Mouse (Mus musculus) cerebellum, adult 11-12 months (tissue): Measurements from ENCODE around the gene Chga.

Experiments used
- DNase-seq: peaks from one replicate; pipeline ENCODE4 v3.0.0; 2022

Chga gene

DNA sequence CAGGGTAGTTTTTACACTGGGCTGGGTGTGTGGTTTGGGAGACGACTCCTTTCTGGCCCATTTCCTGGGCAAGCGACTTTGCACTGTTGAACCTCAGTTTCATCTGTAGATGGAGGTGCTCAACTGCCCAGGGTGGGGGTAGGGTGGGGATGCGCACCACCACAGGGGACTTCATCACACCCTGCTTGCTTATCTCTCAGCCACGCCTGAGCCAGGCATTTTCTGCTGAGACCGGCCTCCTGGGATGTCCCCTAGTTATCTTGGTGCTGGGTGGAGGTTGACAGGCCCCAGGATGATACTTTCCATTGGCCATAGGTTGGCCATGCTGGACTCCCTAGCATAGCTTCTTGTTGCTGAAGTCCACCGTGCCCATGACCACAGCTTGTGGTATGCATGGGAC, 10.3 kb downstream of the Chga start:
- DNase-seq, result peak; percentile 7

DNA sequence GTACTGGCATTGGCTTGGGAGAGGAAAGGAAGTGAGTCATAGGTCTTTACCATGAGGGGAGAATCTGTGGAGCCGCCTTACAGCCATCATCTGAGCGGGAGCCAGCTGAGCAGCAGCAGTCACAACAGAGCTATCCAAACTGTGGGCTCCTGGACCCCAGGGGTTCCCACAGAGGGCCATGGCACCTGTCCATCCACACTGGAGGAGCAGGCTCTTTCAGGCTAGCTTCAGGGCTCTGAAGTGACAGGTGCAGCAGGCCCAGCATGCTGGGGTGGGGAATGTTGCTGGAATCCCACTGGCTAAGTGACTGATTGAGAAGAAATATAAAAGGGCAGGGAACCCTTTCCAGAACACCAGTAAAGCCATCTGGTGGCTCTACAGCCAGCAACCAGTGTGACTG, 12.2 kb downstream of the Chga start:
- DNase-seq, result peak; percentile 29

DNA sequence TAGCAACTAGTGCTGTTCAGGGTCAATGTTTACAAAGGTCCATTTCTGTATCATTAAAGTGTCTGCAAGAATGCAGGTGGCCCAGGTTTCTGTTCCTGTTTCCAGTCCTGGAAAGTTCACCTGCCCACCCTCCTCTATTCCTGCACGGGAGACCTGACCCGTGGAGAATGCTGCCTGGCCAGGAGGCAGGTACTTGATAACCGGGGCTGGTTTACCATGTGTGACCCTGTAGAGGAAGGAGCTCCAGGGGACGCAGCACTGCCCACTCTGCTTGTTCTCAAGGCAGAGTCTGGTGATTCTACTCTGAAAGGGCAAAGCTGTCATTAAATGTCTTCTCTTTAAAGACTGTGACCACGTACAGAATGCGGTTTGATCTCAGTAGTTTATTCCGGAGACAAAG, 13.4 kb downstream of the Chga start:
- peak; percentile 7 for DNase-seq

DNA sequence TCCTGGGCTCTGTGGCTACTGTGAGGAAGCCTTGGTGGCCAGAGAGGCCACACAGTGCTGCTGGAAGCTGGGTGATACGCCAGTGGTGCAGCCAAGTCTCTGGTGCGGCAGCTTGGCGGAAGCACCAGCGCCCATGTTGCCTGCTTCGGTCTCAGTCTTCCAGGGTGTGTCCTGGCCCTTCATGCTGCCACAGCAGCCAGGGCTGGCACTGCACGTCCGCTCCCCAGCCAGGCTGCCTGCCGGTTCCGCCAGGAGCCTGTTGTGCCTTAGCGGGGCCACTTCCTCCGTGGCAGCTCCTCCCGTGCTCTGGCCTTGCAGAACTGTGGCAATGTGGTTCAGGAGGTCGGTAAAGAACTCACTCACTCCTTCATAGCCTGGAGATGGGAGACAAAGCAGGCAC, 15.3 kb downstream of the Chga start:
- peak; percentile 70 for DNase-seq

DNA sequence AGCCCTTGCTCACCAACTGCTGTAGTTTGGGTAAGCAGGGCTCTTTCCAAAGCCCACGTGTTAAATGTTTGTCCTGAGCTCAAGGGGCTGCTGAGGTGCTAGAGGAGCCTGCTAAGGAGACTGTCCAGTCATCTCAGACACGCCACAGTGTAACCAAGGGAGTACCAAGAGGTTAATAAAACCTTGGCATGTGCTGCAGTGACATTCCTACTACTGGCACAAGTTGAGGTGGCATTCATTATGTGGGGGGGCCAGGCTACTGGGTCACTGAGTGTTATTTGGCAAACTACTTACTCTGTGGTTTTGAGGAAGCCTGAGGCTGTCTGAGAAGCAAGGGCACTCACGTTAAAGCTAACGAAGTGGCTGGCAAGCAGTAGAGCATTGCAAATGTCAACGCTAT, 16.0 kb downstream of the Chga start:
- no peak for DNase-seq

DNA sequence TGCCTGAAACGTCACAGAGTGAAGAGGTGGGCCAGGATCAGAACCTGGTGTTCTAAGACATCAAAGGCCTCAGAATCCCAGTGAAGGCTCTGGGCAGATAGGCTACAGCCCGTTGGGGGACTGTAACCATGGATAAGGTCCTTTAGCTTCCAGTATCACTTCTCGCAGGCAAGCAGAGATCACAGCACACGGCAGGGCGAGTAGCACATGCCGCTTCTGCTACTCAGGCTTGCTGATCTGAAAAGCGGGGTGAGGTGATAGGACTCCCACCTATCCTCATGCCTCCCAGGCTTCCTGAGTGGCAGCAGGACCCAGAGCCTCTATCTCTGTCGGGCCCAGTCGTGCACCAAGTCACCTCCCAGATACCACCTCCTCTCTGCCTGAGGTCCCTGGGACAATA, 16.9 kb downstream of the Chga start:
- DNase-seq, result no peak

DNA sequence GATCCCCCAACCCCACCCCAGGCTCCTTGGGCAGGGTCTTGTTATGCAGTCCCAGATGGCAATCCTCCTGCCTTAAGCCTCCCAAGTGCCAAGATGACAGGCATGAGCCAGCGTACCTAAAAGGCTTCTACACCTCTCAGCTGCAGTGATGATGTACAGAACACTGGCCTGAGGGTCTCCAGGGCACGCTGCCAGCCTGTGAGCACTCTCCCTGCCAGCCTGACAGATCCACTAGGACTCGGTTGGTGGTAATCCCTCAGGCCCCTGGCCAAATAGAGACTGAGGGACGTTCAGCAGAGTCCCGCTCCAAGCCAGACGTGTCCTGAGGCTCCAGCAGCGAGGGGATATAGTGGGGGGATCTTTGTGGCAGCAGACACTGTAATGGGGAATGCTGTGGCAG, 18.3 kb downstream of the Chga start:
- DNase-seq, result no peak

DNA sequence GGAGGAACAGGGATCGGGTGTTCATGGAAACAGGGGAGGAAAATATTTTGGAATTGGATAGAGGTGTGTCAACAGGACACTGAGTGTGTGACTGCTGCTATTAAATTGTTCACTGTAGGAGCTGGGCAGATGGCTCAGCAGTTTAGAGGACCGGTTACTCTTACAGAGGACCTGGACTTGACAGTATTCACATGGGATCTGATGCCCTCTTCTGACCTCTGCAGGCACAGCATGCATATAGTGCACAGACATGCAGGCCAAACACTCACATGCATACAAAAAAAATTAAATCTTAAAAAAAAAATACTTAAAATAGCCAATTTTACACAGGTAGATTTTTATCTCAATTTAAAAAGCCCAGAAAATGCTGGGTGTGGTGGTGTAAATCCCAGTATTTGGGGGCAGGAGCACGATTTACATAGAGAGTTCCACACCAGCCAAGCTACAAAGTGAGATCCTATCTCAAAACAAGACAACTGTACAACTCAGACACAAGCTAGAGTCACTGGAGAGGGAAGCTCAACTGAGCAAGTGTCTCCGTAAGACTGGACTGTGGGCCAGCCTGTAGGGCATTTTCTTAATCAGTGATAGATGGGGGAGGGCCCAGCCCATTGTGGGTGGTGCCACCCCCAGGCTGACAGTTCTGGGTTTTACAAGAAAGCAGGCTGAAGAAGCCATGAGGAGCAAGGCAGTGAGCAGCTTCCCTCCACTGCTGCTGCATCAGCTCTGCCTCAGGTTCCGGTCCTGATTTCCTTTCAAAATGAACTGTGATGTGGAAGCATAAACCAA, 21.0 kb downstream of the Chga start:
- no peak for DNase-seq

DNA sequence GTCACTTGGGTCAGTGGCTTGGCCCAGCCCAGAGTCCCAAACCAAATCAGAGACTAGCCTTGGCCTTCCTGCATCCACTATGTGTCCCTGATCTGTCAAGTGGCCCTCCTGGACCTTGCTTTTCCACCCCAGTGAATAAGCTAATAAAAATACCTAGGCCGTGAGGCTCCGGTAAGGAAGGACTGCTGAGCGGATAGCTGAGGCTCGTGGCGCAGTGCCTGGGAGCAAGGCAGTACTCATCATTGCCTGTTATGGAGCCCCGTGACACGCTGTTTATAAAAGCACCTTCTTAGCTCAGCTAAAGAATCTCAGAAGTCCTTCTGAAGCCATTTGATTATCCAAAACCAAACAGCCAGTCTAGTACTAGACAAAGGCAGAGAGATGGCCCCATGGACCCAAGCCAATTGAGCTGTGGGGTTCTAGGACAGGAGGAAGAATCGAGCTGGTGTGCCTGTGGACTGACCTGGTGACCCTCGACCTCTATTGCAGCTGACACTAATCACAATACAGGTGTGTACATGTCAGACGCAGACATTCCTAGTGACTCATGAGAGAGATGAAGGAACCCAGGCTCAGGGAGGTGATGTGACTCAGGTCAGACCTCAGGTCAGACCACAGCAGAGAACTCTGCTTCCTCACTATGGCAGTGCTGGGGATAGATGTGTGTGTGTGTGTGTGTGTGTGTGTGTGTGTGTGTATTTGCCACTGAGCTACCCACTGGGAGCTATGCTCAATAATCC, 22.1 kb downstream of the Chga start:
- no peak for DNase-seq

DNA sequence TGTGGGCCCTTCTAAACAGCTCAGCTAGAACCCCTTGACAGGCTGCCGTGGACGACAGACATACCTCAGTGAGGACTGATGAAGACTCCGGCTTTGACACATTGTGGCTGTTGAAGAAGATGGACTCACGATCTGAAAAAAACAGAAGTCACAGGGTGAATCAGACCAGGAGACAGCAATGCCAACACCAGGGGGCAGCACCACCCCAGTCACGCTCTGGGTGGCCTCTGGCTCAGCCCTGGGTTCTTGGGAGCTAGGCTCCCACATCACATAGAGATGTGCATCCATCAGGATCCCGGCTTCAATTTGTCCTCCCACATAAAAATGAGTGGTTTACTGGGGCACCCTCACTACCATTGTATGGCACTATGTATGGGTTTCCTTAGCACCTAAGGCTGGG, 24.3 kb downstream of the Chga start:
- peak; percentile 76 for DNase-seq

DNA sequence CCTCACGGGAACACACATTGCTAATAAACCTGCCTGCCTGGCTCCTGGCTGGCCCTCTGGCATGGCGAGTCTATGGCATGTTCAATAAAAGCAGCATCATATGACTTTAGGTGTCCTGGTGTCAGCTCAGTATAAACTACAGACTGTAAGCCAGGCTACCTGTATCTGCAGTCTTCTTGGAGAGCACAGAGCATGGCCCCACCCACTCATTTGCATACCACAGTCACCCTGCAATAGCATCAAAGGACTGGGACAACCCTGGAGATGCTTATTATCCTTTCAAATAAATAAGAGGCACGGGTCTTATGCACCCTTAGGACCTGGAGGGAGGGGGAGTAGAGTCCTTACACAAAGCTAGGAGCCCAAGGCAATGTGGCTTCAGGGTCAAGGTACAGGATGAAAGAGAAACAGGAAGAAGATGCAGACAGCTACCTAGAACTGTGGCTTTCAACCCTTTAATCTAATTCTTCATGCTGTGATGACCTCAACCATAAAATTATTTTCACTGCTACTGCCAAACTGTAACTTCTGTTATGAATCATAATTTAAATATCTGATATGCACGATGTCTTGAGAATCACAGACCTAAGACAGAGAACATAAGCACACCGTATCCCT, 26.9 kb downstream of the Chga start:
- no peak for DNase-seq

DNA sequence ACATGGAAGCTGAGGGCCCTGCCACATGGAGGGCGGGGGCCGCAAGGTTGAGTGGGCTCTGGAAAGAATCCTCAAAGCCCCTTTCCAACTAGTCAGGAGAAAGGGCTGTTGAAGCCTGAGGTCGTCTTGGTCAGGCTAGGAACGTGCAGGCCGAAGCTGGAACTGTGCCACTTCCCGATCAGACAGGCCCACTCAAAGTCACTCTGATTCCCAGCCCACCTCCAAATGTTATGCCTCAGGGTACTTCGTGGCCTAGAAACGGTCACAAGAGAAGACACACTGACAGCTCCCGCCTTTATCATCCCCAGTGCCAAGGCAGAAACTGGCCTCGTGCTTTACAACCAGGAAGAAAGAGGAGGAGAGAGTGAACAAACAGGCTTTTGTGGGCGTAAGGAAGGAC, 27.7 kb downstream of the Chga start:
- DNase-seq, result no peak

DNA sequence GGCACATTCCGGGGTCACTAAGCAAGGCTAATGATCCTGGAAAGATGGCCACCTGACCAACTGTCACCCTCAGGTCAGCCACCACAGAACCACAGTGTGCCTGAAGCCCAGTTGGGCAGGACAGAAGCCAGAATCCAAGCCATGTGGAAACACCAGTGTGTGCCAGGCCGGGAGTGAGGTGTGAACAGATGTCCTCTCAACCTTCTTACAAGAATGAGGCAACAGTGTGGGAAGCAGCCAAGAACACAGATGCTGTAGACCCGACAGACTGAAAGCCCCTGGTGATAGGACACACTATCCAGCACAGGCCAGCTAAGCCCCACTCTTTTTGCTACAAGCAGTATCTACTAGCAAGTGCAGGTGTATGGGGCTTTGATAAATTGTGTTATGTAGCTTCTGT, 30.6 kb downstream of the Chga start:
- DNase-seq, result peak; percentile 80

DNA sequence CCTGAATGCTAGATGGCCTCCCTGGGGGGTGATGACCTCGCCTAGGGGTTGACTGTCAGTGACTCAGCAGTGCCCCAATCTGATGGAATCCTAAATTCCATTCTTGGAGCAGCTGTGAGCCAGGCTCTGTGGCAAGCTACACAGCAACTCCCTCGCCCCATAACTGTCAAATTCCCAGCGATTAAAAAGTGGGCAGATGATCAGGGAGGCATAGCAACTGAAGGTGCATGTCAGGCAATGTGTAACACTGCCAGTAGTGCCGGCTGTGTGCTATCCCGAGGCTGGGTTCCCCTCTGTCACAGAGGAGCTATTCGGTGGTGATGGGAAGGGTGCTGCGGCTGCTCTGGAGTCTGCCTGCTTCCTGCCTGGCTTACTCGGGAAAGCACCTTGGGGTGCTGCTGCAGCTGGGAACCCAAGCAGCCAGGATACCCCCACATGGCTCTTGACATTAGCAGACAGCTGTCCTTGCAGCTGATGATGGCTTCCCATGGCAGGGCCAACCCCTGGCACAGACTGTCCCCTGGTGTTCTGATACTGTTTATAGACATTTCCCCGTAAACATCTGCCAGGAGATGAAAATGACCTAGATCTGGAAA, 31.6 kb downstream of the Chga start:
- no peak for DNase-seq

DNA sequence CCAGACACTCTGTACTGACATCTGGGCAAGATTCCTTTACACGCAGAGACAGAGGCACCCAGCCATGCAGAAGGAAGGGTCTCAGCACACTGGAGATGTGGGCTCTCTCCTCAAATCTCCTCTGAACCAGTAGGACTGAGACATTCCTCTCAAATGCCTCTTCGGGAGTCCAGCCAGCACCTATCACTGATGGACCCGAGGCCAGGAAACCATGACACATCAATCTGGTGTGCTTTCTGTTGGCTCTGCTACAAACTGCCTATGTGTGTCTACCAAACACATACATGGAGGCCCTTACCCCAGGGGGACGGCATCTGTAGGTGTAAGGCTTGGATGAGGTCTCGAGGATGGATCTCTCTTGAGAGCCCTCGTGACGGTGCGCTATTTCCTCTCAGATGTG, 32.3 kb downstream of the Chga start:
- DNase-seq, result no peak

DNA sequence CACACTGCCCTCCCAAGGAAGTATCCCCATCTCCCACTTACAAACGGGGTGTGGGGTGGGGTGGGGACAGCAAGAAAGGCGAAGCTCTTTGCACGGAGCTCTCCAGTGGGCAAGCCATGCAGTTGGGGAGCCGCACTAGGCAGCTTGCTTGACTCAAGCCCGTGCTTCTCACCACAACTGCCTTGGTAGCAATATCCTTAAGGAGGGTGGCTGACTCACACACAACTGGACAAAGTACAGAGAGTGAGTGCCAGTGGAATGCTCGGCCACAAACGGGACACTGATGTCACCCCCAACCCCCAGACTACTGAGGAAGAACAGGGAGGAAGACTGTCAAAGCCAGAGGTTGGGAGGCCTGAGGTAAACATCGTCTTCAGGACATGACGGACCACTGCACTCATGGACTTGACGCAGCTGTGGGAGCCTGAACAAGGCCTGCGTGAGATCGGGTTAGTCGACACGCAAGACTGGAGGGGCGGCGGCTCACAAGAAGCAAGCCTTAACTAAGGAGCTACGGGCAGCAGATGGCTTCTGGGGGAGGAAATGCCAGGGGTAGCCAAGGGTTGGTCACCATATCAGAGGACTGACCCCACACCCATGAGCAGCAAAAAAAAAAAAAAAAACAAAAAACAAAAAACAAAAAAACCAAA, 36.1 kb downstream of the Chga start:
- DNase-seq, result no peak

DNA sequence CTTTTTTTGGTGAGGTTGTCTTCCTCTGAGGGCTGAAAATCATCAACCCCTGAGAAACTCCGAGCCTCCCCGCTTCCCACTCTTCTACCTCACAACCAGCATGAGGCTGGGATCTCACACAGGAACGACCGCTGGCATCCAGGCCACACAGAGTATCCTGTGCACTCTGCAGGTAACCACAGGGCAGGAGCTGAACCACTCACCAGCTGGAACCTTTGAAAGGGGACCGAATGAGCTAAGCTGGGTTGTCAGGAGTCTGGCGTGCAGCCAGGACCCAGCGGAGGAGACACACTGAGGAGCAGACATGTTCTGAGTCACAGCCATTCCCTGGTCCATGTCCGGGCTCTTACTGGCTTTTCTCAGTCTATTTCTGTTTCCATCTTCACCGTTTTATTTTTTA, 38.9 kb downstream of the Chga start:
- DNase-seq, result peak; percentile 89

DNA sequence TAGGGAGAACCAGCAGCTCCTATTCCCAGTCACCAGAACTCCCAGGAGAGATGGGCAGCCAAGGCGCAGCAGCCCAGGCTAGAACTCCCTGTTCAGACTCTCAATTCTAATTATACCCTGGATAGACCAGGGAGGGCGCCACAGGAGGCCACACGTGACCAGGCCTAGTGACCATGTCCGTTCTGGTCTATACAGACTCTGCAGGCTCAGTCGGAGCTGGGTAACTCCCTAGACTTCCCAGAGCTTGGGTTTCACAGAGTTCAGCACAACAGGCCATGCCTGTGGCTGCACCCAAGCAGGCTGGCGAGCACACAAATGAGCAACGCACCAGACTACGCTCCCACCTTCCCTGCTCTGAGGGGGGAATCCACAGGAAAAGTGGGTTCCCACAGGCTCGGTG, 39.9 kb downstream of the Chga start:
- DNase-seq, result no peak

DNA sequence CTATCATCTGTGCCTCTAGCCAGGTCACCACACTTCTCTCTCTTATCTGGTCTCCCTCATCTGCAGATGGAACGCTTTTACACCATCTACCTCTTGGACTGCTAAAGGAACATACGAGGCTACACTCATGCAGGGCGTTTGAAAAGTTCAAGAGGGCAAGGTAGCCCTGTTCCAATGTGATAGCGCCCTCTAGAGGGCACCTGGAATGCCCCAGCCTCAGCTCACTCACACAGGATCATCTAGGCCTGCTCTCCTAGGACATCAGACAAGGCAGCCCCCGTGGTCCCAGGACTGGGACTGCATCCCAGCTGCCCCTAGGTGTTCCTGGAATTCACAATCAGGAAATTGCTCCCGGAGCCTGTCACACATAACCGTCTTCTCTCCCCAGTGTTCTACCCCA, 41.6 kb downstream of the Chga start:
- DNase-seq, result no peak

DNA sequence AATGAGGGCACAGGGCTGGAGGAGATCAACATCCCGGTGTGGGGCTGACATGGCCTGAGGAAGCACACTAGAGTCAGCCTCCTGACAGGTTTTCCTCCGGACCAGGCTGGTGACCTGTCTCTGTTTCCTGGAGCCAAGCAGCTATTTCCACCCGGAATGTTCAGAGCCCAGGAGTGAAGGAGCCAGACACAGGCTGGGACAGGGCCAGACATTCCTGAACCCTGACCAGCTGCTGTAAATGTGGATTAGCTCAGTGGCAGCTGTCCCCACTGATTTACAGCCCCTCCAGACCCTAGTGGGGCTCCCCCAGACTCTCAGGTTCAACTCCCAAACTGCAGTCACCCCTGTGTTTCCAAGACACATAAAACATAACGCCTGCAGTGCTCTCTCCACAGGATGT, 42.7 kb downstream of the Chga start:
- no peak for DNase-seq

DNA sequence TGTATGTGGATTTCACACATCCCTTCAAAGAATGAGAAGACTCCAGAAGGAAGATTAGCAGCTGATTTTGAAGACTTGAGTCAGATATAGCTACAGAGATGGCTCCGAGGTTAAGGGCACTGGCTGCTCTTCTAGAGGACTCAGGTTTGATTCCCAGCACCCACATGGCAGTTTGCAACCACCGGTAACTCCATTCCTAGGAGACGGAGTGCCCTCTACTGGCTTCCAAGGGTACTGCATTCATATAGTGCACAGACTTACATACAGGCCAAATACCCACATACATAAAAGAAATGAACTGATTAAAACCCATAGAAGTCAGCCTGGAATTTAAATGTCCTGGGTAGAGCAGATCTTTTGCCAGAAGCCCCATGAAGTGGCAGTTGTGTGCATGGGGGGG, 43.8 kb downstream of the Chga start:
- DNase-seq, result no peak

DNA sequence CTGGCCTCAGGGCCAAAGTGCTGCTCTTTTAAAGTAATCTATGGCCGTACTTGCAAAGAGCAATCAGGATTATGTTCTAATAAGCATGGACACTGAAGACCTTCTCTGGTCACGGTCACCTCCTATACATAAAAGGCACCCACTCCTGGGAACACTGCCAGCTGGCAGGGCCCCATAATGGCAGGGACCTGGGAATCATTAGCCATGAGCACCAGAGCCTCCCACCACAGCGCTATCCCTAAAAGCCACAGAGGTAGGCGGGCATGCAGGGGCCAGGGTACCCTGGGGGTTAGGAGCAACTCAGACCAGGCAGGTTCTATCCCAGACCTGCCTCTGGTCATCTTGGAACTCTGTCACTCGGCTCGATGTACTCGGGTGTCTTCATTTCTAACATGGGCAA, 45.0 kb downstream of the Chga start:
- peak; percentile 72 for DNase-seq

DNA sequence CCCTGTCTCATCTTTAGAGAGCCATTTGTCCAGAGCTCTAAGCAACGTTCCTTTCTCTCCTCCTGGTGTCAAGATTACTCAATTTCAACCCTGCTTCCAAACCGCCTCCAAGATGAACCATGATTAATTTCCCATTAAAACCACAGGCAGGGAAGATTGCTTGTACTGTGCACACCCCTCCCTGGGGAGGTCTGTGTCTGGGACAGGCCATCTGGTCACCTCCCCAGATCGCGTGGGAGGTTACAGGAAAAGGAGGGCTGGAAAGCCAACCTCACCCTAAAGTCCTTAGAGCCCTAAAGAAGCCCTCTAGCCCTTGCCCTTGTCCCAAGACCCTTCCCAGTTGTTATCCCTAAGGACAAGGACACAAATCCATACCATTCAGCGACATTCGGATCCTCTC, 45.6 kb downstream of the Chga start:
- peak; percentile 77 for DNase-seq
